Mouse (Mus musculus) limb, embryonic 14.5 days (tissue): ENCODE data around the gene Map4. TPM values are rescaled to one million over a fixed set of nuclear protein-coding genes. Genes with fewer than 3 reads are reported as not detected.
A peak's percentile ranks its signal among the peaks of the same experiment; 100 is the strongest.
"Not testable (repeated sequence)": the region's sequence is repeated elsewhere in the genome, so short reads cannot be mapped to it uniquely, and the experiment has no call there.

ENCODE experiments used
- ATAC-seq: fragments of 200-750 bp; cut with Nextera tagmentation; 2 replicates; pipeline ENCODE4 v1.8.0; 2017; ENCODE audit warnings: low read depth, moderate number of reproducible peaks, moderate TSS enrichment; ENCODE audit not compliant: low FRiP score
- DNase-seq: peaks from one replicate; pipeline ENCODE4 v3.0.0-alpha.2; 2015; ENCODE audit warnings: low spot score
- H3K27ac ChIP-seq: fragments of 300-500 bp; sonication (generic); replicated peaks from 2 replicates; pipeline ENCODE4 v1.5.1; 2014; ENCODE audit warnings: low read depth, mild to moderate bottlenecking, low read length, moderate library complexity, mixed read lengths
- H3K27me3 ChIP-seq: fragments of 300-500 bp; sonication (generic); 2 replicates; pipeline ENCODE4 v1.6.1; 2014; ENCODE audit warnings: low read length, mixed read lengths; ENCODE audit not compliant: control insufficient read depth, insufficient read depth
- H3K36me3 ChIP-seq: fragments of 300-500 bp; sonication (generic); 2 replicates; pipeline ENCODE4 v1.6.1; 2014; ENCODE audit warnings: mild to moderate bottlenecking, low read length, moderate library complexity, mixed read lengths; ENCODE audit not compliant: control insufficient read depth, insufficient read depth
- H3K4me1 ChIP-seq: fragments of 300-500 bp; sonication (generic); 2 replicates; pipeline ENCODE4 v1.6.1; 2014; ENCODE audit warnings: antibody characterized with exemption, low read length, mixed read lengths; ENCODE audit not compliant: control insufficient read depth, insufficient read depth
- H3K4me2 ChIP-seq: fragments of 300-500 bp; sonication (generic); replicated peaks from 2 replicates; pipeline ENCODE4 v1.6.1; 2014; ENCODE audit warnings: low read depth, mild to moderate bottlenecking, low read length, moderate library complexity; ENCODE audit not compliant: severe bottlenecking
- H3K4me3 ChIP-seq: fragments of 300-500 bp; sonication (generic); replicated peaks from 2 replicates; pipeline ENCODE4 v1.5.1; 2014; ENCODE audit warnings: low read length
- H3K9ac ChIP-seq: fragments of 300-500 bp; sonication (generic); 2 replicates; pipeline ENCODE4 v1.6.1; 2014; ENCODE audit warnings: mild to moderate bottlenecking, low read depth, low read length, moderate library complexity; ENCODE audit not compliant: severe bottlenecking
- H3K9me3 ChIP-seq: fragments of 300-500 bp; sonication (generic); 2 replicates; pipeline ENCODE4 v1.6.1; 2016; ENCODE audit warnings: low read length; ENCODE audit not compliant: control insufficient read depth
- POLR2A ChIP-seq: fragments of 200-500 bp; IDR thresholded peaks from 2 replicates; pipeline ENCODE4 v1.8.0; 2012; ENCODE audit warnings: inconsistent platforms, mild to moderate bottlenecking, moderate library complexity, borderline replicate concordance; ENCODE audit not compliant: insufficient read depth, insufficient read length; ENCODE audit errors: extremely low read depth
- WGBS: fragments of 180-500 bp; shearing (Covaris S2); extraction: QIAGEN DNeasy Blood & Tissue Kit; methylation state at CpG from one replicate; pipeline ENCODE4 v1.1.7; 2014; 5-methylcytosine and 5-hydroxymethylcytosine counted together
- polyA plus RNA-seq, 2 experiments: library from polyadenylated mRNA; depleted of rRNA in 1 of 2; stranded (reverse) in 1 of 2; unstranded in 1 of 2; fragments of >200 nt; fragmentation: Nextera tagmentation in 1 of 2; extraction: Ambion mirVana in 1 of 2; gene quantifications; 2 replicates each; pipeline versions ENCODE4 v1.2.1 to v1.2.3; 2012 to 2014

Map4 gene
- polyA plus RNA-seq, 2 experiments: 76.6 to 161 TPM

DNA sequence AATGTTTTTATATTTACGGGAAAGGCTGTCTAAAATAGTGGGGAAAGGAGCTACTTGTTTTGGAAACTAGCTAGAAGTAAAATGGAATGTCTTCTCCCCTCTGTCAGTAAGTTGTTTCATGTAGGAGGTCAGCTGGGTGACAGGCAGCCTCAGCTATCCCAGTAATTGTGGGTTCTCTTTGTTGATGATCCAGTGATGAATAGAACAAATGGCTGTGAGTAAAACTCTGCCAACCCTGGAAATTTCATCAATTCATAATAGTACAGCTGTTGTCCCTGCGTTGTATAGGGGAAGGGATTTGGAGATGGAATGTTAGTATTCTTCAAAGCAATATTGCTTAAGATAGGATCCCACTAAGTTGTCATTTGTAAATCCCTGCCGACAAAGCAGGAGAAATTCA is 37.9 kb downstream of the Map4 start:
- no peaks in the 10 kb centered on the region for H3K9me3 ChIP-seq
- DNase-seq (peak; percentile 17), ATAC-seq (no peak)
- H3K27me3 ChIP-seq: no peaks in the 10 kb centered on the region
- no peak overlapping the region for H3K27ac ChIP-seq
- TF ChIP-seq POLR2A: no peak
- H3K4me1 ChIP-seq: no peaks in the 10 kb centered on the region; the same call in 1 of the 2 replicates
- no peaks in the 10 kb centered on the region for H3K36me3 ChIP-seq
- WGBS: 76% methylated on average over 3 of the region's 3 CpGs
- H3K9ac ChIP-seq: no peak overlapping the region
- H3K4me2 ChIP-seq: no peak overlapping the region
- no peak overlapping the region for H3K4me3 ChIP-seq

DNA sequence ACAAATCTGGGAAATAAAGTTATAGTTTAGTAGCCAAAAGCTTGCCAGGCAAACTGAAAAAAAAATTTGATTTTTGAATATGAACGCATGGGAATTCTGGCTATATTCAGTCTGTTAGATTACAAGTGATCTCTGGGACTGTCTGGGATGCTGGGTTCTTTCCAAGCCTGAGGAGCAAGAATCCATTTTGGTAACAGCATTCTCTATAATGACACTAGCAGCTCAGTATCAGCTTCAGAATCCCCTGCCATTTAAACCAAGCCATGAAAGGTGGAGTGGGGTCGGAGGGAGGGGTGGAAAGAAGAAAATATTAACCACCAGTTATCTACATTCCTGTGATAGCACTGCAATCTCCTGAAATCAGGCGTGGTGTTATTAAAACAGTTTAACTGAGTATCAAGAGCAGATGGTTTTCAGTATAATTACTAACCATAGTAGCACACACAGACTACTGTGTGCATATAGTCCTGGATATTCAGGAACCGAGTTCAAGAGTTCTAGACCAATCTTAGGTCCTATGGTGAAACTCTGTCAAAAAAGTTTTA is 38.6 kb downstream of the Map4 start:
- TF ChIP-seq POLR2A: no peak
- Histone ChIP-seq H3K36me3 (no peaks in the 10 kb centered on the region), H3K4me3 (no peak overlapping the region), H3K27me3 (no peaks in the 10 kb centered on the region), H3K9ac (no peak overlapping the region), H3K9me3 (no peaks in the 10 kb centered on the region), H3K4me2 (no peak overlapping the region), H3K4me1 (no peaks in the 10 kb centered on the region; the same call in 1 of the 2 replicates), H3K27ac (no peak overlapping the region)
- ATAC-seq (no peak), DNase-seq (no peak)
- WGBS: 85% methylated on average over 4 of the region's 4 CpGs

DNA sequence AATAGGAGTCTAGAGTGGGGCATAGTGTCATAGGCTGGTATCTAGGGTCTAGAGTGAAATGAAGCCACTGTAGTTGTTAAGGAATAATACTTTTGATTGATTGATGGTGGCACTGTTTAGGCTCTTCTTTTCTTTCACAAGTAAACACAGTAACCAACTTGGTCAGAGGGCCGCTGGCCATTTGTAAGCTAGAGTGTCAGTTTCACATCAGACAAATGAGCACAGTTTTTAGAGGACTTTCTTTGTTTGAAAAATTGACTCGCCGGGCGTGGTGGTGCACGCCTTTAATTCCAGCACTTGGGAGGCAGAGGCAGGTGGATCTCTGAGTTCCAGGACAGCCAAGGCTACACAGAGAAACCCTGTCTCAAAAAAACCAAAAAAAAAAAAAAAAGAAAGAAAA is 40.5 kb downstream of the Map4 start:
- not testable (repeated sequence) for H3K4me3 ChIP-seq, H3K27ac ChIP-seq, H3K27me3 ChIP-seq, H3K4me1 ChIP-seq, H3K9ac ChIP-seq, ATAC-seq, H3K4me2 ChIP-seq, DNase-seq, H3K36me3 ChIP-seq, H3K9me3 ChIP-seq
- WGBS: 95% methylated on average over 5 of the region's 5 CpGs

- WGBS: 91% methylated on average over 4 of the region's 4 CpGs
- not testable (repeated sequence) for DNase-seq, H3K27me3 ChIP-seq, H3K4me3 ChIP-seq, H3K4me2 ChIP-seq, H3K9ac ChIP-seq, H3K27ac ChIP-seq, H3K4me1 ChIP-seq, H3K9me3 ChIP-seq, ATAC-seq
- H3K36me3 ChIP-seq: peaks cover 22% of the 10 kb centered on the region; the same call in 1 of the 2 replicates
Measured at GRCm38 (mm10) chr9:109980223-109980622, 49.0 kb downstream of the Map4 start.

DNA sequence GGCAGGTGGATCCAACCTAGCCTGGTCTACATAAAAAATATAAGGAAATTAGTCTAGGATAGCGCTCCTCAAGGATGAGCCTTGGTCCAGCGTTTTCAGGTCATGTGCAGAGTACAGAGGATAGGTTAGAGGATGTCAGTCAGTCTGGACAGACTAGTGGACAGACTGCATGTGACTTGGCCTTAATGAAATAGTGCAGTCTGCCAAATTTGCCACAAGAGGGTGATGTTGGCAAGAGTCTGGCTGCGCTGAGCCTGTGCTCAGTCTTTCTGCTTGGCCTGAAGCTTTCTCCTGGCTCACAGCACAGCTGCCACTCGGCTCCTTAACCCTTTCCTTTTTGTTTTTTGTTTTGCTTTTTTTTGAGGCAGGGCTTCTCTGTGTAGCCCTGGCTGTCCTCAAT is 54.2 kb downstream of the Map4 start:
- DNase-seq (peak; percentile 77), ATAC-seq (peak; percentile 55; the same call in 1 of the 2 replicates)
- H3K4me1 ChIP-seq: no peaks in the 10 kb centered on the region
- H3K9me3 ChIP-seq: no peaks in the 10 kb centered on the region
- TF ChIP-seq POLR2A: no peak
- H3K27ac ChIP-seq: no peak overlapping the region
- no peaks in the 10 kb centered on the region for H3K27me3 ChIP-seq
- peaks cover 16% of the 10 kb centered on the region; the same call in 1 of the 2 replicates for H3K36me3 ChIP-seq
- H3K4me3 ChIP-seq: no peak overlapping the region
- H3K9ac ChIP-seq: no peak overlapping the region
- 24% methylated on average over 4 of the region's 4 CpGs for WGBS
- no peak overlapping the region for H3K4me2 ChIP-seq

- DNase-seq (no peak), ATAC-seq (no peak)
- H3K4me3 ChIP-seq: no peak overlapping the region
- H3K9me3 ChIP-seq: no peaks in the 10 kb centered on the region
- no peak overlapping the region for H3K4me2 ChIP-seq
- WGBS: 100% methylated on average over 1 of the region's 1 CpGs
- no peaks in the 10 kb centered on the region for H3K4me1 ChIP-seq
- TF ChIP-seq POLR2A: no peak
- H3K36me3 ChIP-seq: no peaks in the 10 kb centered on the region
- H3K27ac ChIP-seq: no peak overlapping the region
- no peak overlapping the region for H3K9ac ChIP-seq
- H3K27me3 ChIP-seq: no peaks in the 10 kb centered on the region
Measured at GRCm38 (mm10) chr9:109989084-109989483, 57.8 kb downstream of the Map4 start.
